Mouse (Mus musculus) kidney, adult 2 months (tissue): Measurements from ENCODE around the gene Olfr9. TPM values are rescaled to one million over a fixed set of nuclear protein-coding genes. Genes with fewer than 3 reads are reported as not detected.
"Not testable (repeated sequence)": the region's sequence is repeated elsewhere in the genome, so short reads cannot be mapped to it uniquely, and the experiment has no call there.

Source experiments
- DNase-seq: peaks from one replicate; pipeline ENCODE4 v3.0.0; 2021
- H3K27ac ChIP-seq: fragments of 200-500 bp; 2 replicates; pipeline ENCODE4 v1.5.1; 2012; ENCODE audit warnings: low read depth, low read length, control low read depth, inconsistent platforms; ENCODE audit not compliant: insufficient read depth
- H3K27me3 ChIP-seq: fragments of 200-500 bp; replicated peaks from 2 replicates; pipeline ENCODE4 v1.6.1; 2012; ENCODE audit warnings: mild to moderate bottlenecking, moderate library complexity, low read length, inconsistent platforms; ENCODE audit not compliant: control insufficient read depth, insufficient read depth
- H3K36me3 ChIP-seq: fragments of 200-500 bp; 2 replicates; pipeline ENCODE4 v1.6.1; 2012; ENCODE audit warnings: mild to moderate bottlenecking, moderate library complexity, low read length, inconsistent platforms; ENCODE audit not compliant: control insufficient read depth, insufficient read depth
- H3K4me1 ChIP-seq: fragments of 200-500 bp; 2 replicates; pipeline ENCODE4 v1.6.1; 2011; ENCODE audit warnings: low read length; ENCODE audit not compliant: control insufficient read depth, insufficient read depth
- H3K4me3 ChIP-seq: fragments of 200-500 bp; 2 replicates; pipeline ENCODE4 v1.5.1; 2011; ENCODE audit warnings: mild to moderate bottlenecking, low read depth, low read length, control low read depth; ENCODE audit not compliant: insufficient read depth
- CTCF ChIP-seq: fragments of 200-500 bp; conservative IDR thresholded peaks from 2 replicates; pipeline ENCODE4 v1.5.1; 2011; ENCODE audit warnings: low read depth, mild to moderate bottlenecking, control low read depth, low read length, moderate library complexity, mixed read lengths; ENCODE audit not compliant: insufficient read depth, insufficient read length
- POLR2A ChIP-seq: fragments of 200-500 bp; IDR thresholded peaks from one replicate; pipeline ENCODE4 v1.6.1; 2011; ENCODE audit warnings: low read depth, low read length, control low read depth
- WGBS: fragments of 180-500 bp; shearing (Covaris S2); methylation state at CpG from one replicate; pipeline ENCODE4 v1.1.7; 2018; 5-methylcytosine and 5-hydroxymethylcytosine counted together
- polyA plus RNA-seq: library from polyadenylated mRNA; depleted of rRNA; stranded (reverse); fragments of >200 nt; gene quantifications from 2 replicates; pipeline ENCODE4 v1.2.3, GENCODE M21; 2012; rRNA removed

Olfr9 gene
- not detected in 2 replicates for polyA plus RNA-seq

DNA sequence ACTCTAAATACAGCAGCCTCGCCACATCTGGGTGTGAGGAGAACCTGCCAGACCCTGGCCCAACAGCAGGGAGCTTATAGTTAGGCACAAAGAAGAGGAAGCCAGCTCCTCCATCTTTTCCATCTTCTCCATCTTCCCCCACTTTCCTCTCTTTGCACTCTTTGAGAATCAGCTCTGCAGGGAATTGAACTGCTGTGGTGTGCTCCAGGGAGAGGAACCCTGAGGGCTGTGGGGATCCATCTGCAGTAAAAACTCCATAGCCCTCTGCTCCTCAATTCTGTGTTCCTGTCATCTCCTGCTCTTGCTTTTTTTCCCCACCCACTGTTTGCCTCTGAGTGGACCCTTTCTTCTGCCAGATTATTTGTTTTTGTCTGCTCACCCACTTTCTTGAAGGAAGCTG lies at the start of gene Olfr9:
TSS of gene Olfr9 (plus strand) at position 301 of the 400 bp plus-strand sequence.
- not testable (repeated sequence) for H3K4me1 ChIP-seq, DNase-seq, H3K27me3 ChIP-seq, H3K4me3 ChIP-seq, H3K27ac ChIP-seq, H3K36me3 ChIP-seq
- 75% methylated on average over 1 of the region's 1 CpGs for WGBS

GRCm38 (mm10) chr10:128940475-128941061 lies 48.7 kb upstream of the Olfr9 start:
- no peaks in the 10 kb centered on the region for H3K27me3 ChIP-seq
- no peaks in the 10 kb centered on the region for H3K36me3 ChIP-seq
- DNase-seq = no peak
- H3K4me3 ChIP-seq = no peak overlapping the region
- WGBS = 89% methylated on average over 10 of the region's 10 CpGs
- TF ChIP-seq POLR2A = no peak
- TF ChIP-seq CTCF = no peak
- H3K27ac ChIP-seq = no peak overlapping the region
- H3K4me1 ChIP-seq = peaks cover 9% of the 10 kb centered on the region; the same call in 1 of the 2 replicates

DNA sequence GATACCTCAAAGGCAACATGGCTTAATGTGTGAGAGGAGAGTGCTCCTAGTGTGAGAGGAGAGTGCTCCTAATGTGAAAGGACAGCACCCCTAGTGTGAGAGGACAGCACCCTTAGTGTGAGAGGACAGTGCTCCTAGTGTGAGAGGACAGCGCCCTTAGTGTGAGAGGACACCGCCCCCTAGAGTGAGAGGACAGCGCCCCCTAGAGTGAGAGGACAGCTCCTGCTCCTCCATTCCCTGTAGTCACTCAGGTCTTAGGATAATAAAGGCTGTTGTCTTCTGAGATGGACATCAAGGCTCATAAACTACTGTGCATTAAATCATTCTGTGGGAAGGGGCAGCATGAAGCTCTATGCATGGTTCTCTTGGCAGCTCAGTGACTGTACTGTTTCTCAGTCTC lies 43.6 kb upstream of the Olfr9 start:
- peak; percentile 69 for DNase-seq
- Histone ChIP-seq H3K27me3 (no peaks in the 10 kb centered on the region), H3K4me3 (no peak overlapping the region), H3K4me1 (no peaks in the 10 kb centered on the region), H3K27ac (no peak overlapping the region), H3K36me3 (no peaks in the 10 kb centered on the region)
- 27% methylated on average over 3 of the region's 3 CpGs for WGBS
- TF ChIP-seq POLR2A (no peak), CTCF (peak; percentile 98)

GRCm38 (mm10) chr10:128947496-128947895 lies 41.7 kb upstream of the Olfr9 start:
- no peaks in the 10 kb centered on the region for H3K36me3 ChIP-seq
- no peak for DNase-seq
- H3K27ac ChIP-seq = no peak overlapping the region
- TF ChIP-seq CTCF (no peak), POLR2A (no peak)
- no peaks in the 10 kb centered on the region for H3K4me1 ChIP-seq
- WGBS = 94% methylated on average over 4 of the region's 4 CpGs
- no peaks in the 10 kb centered on the region for H3K27me3 ChIP-seq
- no peak overlapping the region for H3K4me3 ChIP-seq

- Histone ChIP-seq H3K27me3 (no peaks in the 10 kb centered on the region), H3K36me3 (no peaks in the 10 kb centered on the region), H3K4me3 (no peak overlapping the region), H3K4me1 (no peaks in the 10 kb centered on the region), H3K27ac (no peak overlapping the region)
- no peak for TF ChIP-seq CTCF
- no peak for TF ChIP-seq POLR2A
- 53% methylated on average over 16 of the region's 16 CpGs for WGBS
- DNase-seq = no peak
Observed at GRCm38 (mm10) chr10:128950208-128950887, 38.9 kb upstream of the Olfr9 start.

DNA sequence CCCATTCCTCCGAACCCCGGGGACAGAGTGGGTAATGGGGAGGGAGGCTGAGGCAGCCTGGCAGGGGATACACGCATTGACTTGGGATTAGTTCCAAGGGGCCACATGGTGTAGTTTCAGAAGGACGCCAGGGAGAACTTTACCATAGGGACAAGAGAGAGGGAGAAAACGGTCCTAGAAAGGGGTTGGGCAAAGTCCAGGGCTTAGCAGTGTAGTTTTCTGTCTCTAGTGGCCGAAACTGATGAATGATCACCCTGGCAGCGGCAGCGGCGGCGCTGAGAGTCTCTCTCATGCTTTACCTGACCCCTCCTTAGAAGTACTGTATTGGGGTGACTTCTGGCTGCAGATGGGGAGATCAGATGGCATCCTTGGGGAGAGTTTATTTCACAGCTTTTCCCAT lies 30.9 kb upstream of the Olfr9 start:
- peak overlapping the region; percentile 2; the same call in 1 of the 2 replicates for H3K4me3 ChIP-seq
- H3K27me3 ChIP-seq = no peaks in the 10 kb centered on the region
- WGBS = 58% methylated on average over 10 of the region's 10 CpGs
- TF ChIP-seq POLR2A (no peak), CTCF (0 out of 2 replicates have a peak, but pooled peaks have one; percentile 8)
- no peaks in the 10 kb centered on the region for H3K36me3 ChIP-seq
- peak overlapping the region; percentile 1; the same call in 1 of the 2 replicates for H3K27ac ChIP-seq
- H3K4me1 ChIP-seq = no peaks in the 10 kb centered on the region
- DNase-seq = peak; percentile 51

- H3K27me3 ChIP-seq = no peaks in the 10 kb centered on the region
- 43% methylated on average over 4 of the region's 4 CpGs for WGBS
- H3K27ac ChIP-seq = peak overlapping the region; percentile 89
- H3K4me3 ChIP-seq = peak overlapping the region; percentile 47
- TF ChIP-seq CTCF (no peak), POLR2A (no peak)
- no peak for DNase-seq
- peaks cover 8% of the 10 kb centered on the region; the same call in 1 of the 2 replicates for H3K4me1 ChIP-seq
- no peaks in the 10 kb centered on the region for H3K36me3 ChIP-seq
Observed at GRCm38 (mm10) chr10:128960142-128960541, 29.1 kb upstream of the Olfr9 start.
